Mouse (Mus musculus) C2C12 (cell line): ENCODE measurements around the gene Chga.

Experiments used
- CEBPB ChIP-seq: IDR thresholded peaks from one replicate; pipeline ENCODE4 v1.6.1; 2011; ENCODE audit warnings: low read depth, mild to moderate bottlenecking, control low read depth, moderate library complexity
- CTCF ChIP-seq: IDR thresholded peaks from one replicate; pipeline ENCODE4 v1.5.1; 2011; ENCODE audit not compliant: control insufficient read depth, insufficient read depth, insufficient read length
- MYOG ChIP-seq: IDR thresholded peaks from one replicate; pipeline ENCODE4 v1.6.1; 2011; ENCODE audit not compliant: control insufficient read depth, insufficient read length; ENCODE audit errors: extremely low read depth

DNA sequence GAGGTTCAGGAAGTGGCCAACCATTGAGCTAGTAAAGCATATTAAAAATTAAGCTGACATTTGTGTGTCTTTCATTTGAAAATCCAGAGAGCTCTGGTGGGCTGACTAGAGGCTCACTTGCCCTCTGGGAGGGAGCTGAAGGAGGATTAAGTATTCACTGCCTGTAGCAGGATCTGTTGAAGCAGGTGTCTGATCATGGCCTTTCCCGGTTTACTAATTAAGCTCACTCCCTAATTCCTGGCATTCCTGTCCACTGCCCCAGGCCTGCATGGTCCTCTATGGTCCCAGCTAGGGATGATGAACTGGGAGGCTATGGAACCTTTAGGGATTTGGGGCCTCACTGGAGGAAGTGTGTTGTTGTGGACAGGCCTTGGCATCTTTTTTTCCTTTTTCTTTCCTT lies 19.0 kb upstream of the Chga start:
- TF ChIP-seq CTCF (no peak), CEBPB (no peak), MYOG (no peak)
